Mouse (Mus musculus): ENCODE data around the gene Abca4. TPM values are rescaled to one million over a fixed set of nuclear protein-coding genes. Genes with fewer than 3 reads are reported as not detected.
"Not testable (repeated sequence)": the region's sequence is repeated elsewhere in the genome, so short reads cannot be mapped to it uniquely, and the experiment has no call there.

The Abca4 gene
- polyA plus RNA-seq, 1 experiment from 2014 or later = 3.7 TPM

DNA sequence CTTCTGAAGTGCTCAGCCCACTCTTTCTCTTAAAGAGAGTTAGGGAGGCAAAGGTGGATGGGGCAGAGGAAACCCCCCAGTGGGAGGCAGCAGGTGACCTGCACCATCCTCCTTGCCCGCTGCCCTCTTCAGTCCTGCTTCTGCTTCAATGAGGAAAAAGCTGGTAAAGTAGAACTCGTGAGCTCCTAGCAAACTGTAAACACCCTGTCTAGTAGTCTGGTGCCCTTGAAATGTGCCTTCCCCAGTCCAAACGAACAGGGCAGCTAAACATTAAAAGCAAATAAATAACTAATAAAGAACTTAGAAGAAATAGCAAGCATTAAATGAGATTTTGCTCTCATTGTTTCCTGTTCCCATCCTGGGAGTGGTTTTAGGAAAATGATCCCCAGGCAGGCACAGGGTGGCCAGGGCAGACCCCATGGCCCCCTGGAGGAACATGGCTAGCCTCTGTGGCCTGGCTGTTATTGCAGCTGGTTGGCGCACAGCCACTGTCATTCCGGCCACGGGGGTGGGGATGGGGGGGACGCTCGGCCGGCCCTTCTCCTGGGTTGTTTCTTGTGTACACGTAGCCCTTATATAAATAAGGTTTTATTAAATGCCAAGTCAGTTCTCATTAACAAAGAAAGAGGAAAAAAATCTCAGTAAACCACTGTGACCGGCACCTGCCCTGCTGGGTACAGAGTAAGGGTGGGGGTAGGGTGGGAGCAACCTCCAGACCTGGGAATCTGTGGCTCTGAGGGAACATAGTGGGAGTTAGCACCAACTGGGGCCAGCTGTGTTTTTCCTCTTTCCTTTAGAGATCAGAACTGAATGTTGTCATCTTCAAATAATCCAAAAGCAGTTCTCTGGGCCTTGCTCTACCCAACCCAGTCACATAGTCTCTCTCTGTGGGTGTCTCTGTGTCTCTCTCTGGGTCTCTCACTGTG is 28.7 kb downstream of the Abca4 start:
- no peaks in the 10 kb centered on the region for H3K36me3 ChIP-seq (ENCODE audit: control insufficient read depth, insufficient read depth, low read length)
- H3K9me3 ChIP-seq (ENCODE audit: control insufficient read depth, low read length) = no peaks in the 10 kb centered on the region
- WGBS = 49% methylated on average over 11 of the region's 11 CpGs
- no peak overlapping the region for H3K4me3 ChIP-seq (ENCODE audit: low read length)
- H3K4me2 ChIP-seq (ENCODE audit: low read length) = no peak overlapping the region
- no peak overlapping the region for H3K9ac ChIP-seq (ENCODE audit: low read depth, low read length)
- H3K27ac ChIP-seq (ENCODE audit: low read depth, low read length) = no peak overlapping the region
- no peaks in the 10 kb centered on the region for H3K27me3 ChIP-seq (replicated peaks; ENCODE audit: control insufficient read depth, insufficient read depth, low read length)
- peaks cover 4% of the 10 kb centered on the region; the same call in 1 of the 2 replicates for H3K4me1 ChIP-seq (ENCODE audit: control insufficient read depth, insufficient read depth, low read depth, low read length)
- ATAC-seq = peak; percentile 48; the same call in 1 of the 2 replicates

DNA sequence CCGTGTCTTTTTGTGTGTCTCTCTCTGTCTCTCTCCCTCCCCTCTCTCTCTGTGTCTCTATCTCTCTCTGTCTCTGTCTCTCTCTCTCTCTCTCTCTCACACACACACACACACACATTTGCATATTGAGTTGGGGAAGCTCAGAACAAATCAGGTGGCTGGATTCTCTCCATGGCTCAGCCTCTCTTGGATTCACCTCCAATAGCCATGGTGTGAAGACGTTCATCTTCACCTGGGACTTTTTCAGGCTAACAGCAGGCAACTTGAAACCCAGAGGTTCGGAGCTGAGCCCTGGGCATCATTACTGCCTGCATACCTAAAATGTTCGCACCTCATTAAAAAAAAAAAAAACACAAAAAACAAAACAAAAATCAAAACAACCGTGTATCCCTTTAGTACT is 29.4 kb downstream of the Abca4 start:
- 74% methylated on average over 5 of the region's 5 CpGs for WGBS
- Histone ChIP-seq H3K9me3 (ENCODE audit: control insufficient read depth, low read length) (no peaks in the 10 kb centered on the region), H3K27ac (ENCODE audit: low read depth, low read length) (peak overlapping the region; percentile 51), H3K4me2 (ENCODE audit: low read length) (no peak overlapping the region), H3K27me3 (replicated peaks; ENCODE audit: control insufficient read depth, insufficient read depth, low read length) (no peaks in the 10 kb centered on the region), H3K9ac (ENCODE audit: low read depth, low read length) (no peak overlapping the region), H3K4me1 (ENCODE audit: control insufficient read depth, insufficient read depth, low read depth, low read length) (peaks cover 11% of the 10 kb centered on the region; the same call in 1 of the 2 replicates), H3K36me3 (ENCODE audit: control insufficient read depth, insufficient read depth, low read length) (no peaks in the 10 kb centered on the region), H3K4me3 (ENCODE audit: low read length) (no peak overlapping the region)
- no peak for ATAC-seq

GRCm38 (mm10) chr3:122074334-122074733 is 30.1 kb downstream of the Abca4 start:
- Histone ChIP-seq H3K4me3 (ENCODE audit: low read length) (no peak overlapping the region), H3K4me1 (ENCODE audit: control insufficient read depth, insufficient read depth, low read depth, low read length) (peaks cover 12% of the 10 kb centered on the region; the same call in 1 of the 2 replicates), H3K27me3 (replicated peaks; ENCODE audit: control insufficient read depth, insufficient read depth, low read length) (no peaks in the 10 kb centered on the region), H3K36me3 (ENCODE audit: control insufficient read depth, insufficient read depth, low read length) (no peaks in the 10 kb centered on the region), H3K4me2 (ENCODE audit: low read length) (peak overlapping the region; percentile 11; the same call in 1 of the 2 replicates), H3K9me3 (ENCODE audit: control insufficient read depth, low read length) (no peaks in the 10 kb centered on the region), H3K27ac (ENCODE audit: low read depth, low read length) (peak overlapping the region; percentile 51), H3K9ac (ENCODE audit: low read depth, low read length) (no peak overlapping the region)
- ATAC-seq = peak; percentile 58; the same call in 1 of the 2 replicates
- 20% methylated on average over 10 of the region's 10 CpGs for WGBS

- Histone ChIP-seq H3K9ac (ENCODE audit: low read depth, low read length) (no peak overlapping the region), H3K4me2 (ENCODE audit: low read length) (no peak overlapping the region), H3K27ac (ENCODE audit: low read depth, low read length) (no peak overlapping the region; the same call in 1 of the 2 replicates), H3K9me3 (ENCODE audit: control insufficient read depth, low read length) (no peaks in the 10 kb centered on the region), H3K4me3 (ENCODE audit: low read length) (no peak overlapping the region), H3K36me3 (ENCODE audit: control insufficient read depth, insufficient read depth, low read length) (no peaks in the 10 kb centered on the region), H3K4me1 (ENCODE audit: control insufficient read depth, insufficient read depth, low read depth, low read length) (peaks cover 12% of the 10 kb centered on the region; the same call in 1 of the 2 replicates), H3K27me3 (replicated peaks; ENCODE audit: control insufficient read depth, insufficient read depth, low read length) (no peaks in the 10 kb centered on the region)
- ATAC-seq = peak; percentile 77
- WGBS = 17% methylated on average over 6 of the region's 6 CpGs
These were observed 33.9 kb downstream of the Abca4 start for GRCm38 (mm10) chr3:122078141-122078540.

GRCm38 (mm10) chr3:122079172-122079571 is 34.9 kb downstream of the Abca4 start:
- no peaks in the 10 kb centered on the region for H3K9me3 ChIP-seq (ENCODE audit: control insufficient read depth, low read length)
- peaks cover 12% of the 10 kb centered on the region; the same call in 1 of the 2 replicates for H3K4me1 ChIP-seq (ENCODE audit: control insufficient read depth, insufficient read depth, low read depth, low read length)
- ATAC-seq = no peak
- H3K27me3 ChIP-seq (replicated peaks; ENCODE audit: control insufficient read depth, insufficient read depth, low read length) = no peaks in the 10 kb centered on the region
- H3K9ac ChIP-seq (ENCODE audit: low read depth, low read length) = no peak overlapping the region
- no peaks in the 10 kb centered on the region for H3K36me3 ChIP-seq (ENCODE audit: control insufficient read depth, insufficient read depth, low read length)
- H3K4me3 ChIP-seq (ENCODE audit: low read length) = no peak overlapping the region
- H3K4me2 ChIP-seq (ENCODE audit: low read length) = no peak overlapping the region
- no peak overlapping the region for H3K27ac ChIP-seq (ENCODE audit: low read depth, low read length)
- WGBS = 87% methylated on average over 6 of the region's 6 CpGs

DNA sequence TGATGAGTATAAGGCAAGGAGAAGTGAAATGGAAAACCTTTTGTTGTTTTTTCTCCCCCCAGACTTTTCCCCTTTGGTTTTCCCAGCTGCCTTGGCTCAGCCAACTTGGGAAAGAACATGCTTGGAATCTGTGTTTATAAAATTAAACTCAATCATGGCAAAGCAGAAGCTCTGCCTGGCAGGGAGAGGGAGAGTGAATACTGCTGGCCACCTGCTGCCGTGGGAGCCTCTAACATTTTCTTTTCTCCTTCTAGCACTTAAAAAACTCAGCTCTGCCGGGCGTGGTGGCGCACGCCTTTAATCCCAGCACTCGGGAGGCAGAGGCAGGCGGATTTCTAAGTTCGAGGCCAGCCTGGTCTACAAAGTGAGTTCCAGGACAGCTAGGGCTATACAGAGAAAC is 37.4 kb downstream of the Abca4 start:
- not testable (repeated sequence) for H3K9ac ChIP-seq (ENCODE audit: low read depth, low read length); H3K4me3 ChIP-seq (ENCODE audit: low read length); H3K9me3 ChIP-seq (ENCODE audit: control insufficient read depth, low read length); H3K27ac ChIP-seq (ENCODE audit: low read depth, low read length); H3K27me3 ChIP-seq (replicated peaks; ENCODE audit: control insufficient read depth, insufficient read depth, low read length); H3K4me2 ChIP-seq (ENCODE audit: low read length); ATAC-seq; H3K36me3 ChIP-seq (ENCODE audit: control insufficient read depth, insufficient read depth, low read length)
- peaks cover 16% of the 10 kb centered on the region for H3K4me1 ChIP-seq (ENCODE audit: control insufficient read depth, insufficient read depth, low read depth, low read length)
- 89% methylated on average over 8 of the region's 8 CpGs for WGBS

DNA sequence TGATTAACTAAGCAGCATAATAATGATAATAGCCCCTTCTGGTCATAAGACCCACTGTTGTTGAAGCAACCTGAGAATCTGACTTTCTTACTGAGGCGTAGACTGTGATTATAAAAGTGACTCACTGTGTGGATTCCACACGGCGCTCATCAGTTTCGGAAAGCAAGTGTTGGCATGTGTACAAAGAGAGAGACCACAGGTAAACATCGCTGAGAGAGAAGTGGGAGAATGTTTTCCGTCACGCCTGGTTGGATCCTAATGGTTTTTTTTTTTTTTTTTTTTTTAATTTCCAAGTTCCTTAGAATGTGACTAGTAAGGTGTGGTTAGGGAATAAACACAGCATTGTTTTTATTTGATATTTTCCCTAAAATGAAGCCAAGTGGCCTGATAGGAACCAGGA is 38.1 kb downstream of the Abca4 start:
- no peaks in the 10 kb centered on the region for H3K27me3 ChIP-seq (replicated peaks; ENCODE audit: control insufficient read depth, insufficient read depth, low read length)
- no peak overlapping the region for H3K27ac ChIP-seq (ENCODE audit: low read depth, low read length)
- H3K4me1 ChIP-seq (ENCODE audit: control insufficient read depth, insufficient read depth, low read depth, low read length) = peaks cover 16% of the 10 kb centered on the region
- H3K4me2 ChIP-seq (ENCODE audit: low read length) = no peak overlapping the region
- no peak overlapping the region for H3K4me3 ChIP-seq (ENCODE audit: low read length)
- H3K9me3 ChIP-seq (ENCODE audit: control insufficient read depth, low read length) = no peaks in the 10 kb centered on the region
- H3K9ac ChIP-seq (ENCODE audit: low read depth, low read length) = no peak overlapping the region
- no peaks in the 10 kb centered on the region for H3K36me3 ChIP-seq (ENCODE audit: control insufficient read depth, insufficient read depth, low read length)
- 78% methylated on average over 7 of the region's 7 CpGs for WGBS
- ATAC-seq = no peak

GRCm38 (mm10) chr3:122085157-122085989 is 41.1 kb downstream of the Abca4 start:
- Histone ChIP-seq H3K4me2 (ENCODE audit: low read length) (peak overlapping the region; percentile 36), H3K27me3 (replicated peaks; ENCODE audit: control insufficient read depth, insufficient read depth, low read length) (no peaks in the 10 kb centered on the region), H3K4me3 (ENCODE audit: low read length) (no peak overlapping the region), H3K4me1 (ENCODE audit: control insufficient read depth, insufficient read depth, low read depth, low read length) (peaks cover 8% of the 10 kb centered on the region), H3K27ac (ENCODE audit: low read depth, low read length) (no peak overlapping the region), H3K9me3 (ENCODE audit: control insufficient read depth, low read length) (no peaks in the 10 kb centered on the region), H3K9ac (ENCODE audit: low read depth, low read length) (no peak overlapping the region; the same call in 1 of the 2 replicates), H3K36me3 (ENCODE audit: control insufficient read depth, insufficient read depth, low read length) (no peaks in the 10 kb centered on the region)
- 15% methylated on average over 18 of the region's 18 CpGs for WGBS
- ATAC-seq = peak; percentile 58; the same call in 1 of the 2 replicates
